Mouse (Mus musculus) stomach, embryonic 14.5 days (tissue): ENCODE data around the gene Ccdc24. TPM values are rescaled to one million over a fixed set of nuclear protein-coding genes. Genes with fewer than 3 reads are reported as not detected.

ENCODE experiments used
- ATAC-seq: fragments of 200-750 bp; cut with Nextera tagmentation; 2 replicates; pipeline ENCODE4 v1.8.0; 2017; ENCODE audit warnings: low read depth, moderate TSS enrichment; ENCODE audit not compliant: insufficient number of reproducible peaks, insufficient read depth, low FRiP score
- H3K27ac ChIP-seq: fragments of 300-500 bp; sonication (generic); 2 replicates; pipeline ENCODE4 v1.5.1; 2014; ENCODE audit warnings: mild to moderate bottlenecking, low read length, moderate library complexity, mixed read lengths
- H3K27me3 ChIP-seq: fragments of 300-500 bp; sonication (generic); 2 replicates; pipeline ENCODE4 v1.6.1; 2014; ENCODE audit warnings: low read length, control low read depth, mixed read lengths; ENCODE audit not compliant: control insufficient read depth, insufficient read depth
- H3K36me3 ChIP-seq: fragments of 300-500 bp; sonication (generic); 2 replicates; pipeline ENCODE4 v1.6.1; 2014; ENCODE audit warnings: mild to moderate bottlenecking, control low read depth, low read length, moderate library complexity, mixed read lengths; ENCODE audit not compliant: control insufficient read depth, insufficient read depth
- H3K4me1 ChIP-seq: fragments of 300-500 bp; sonication (generic); 2 replicates; pipeline ENCODE4 v1.6.1; 2014; ENCODE audit warnings: low read length, control low read depth, mixed read lengths; ENCODE audit not compliant: control insufficient read depth, insufficient read depth
- H3K4me2 ChIP-seq: fragments of 300-500 bp; sonication (generic); replicated peaks from 2 replicates; pipeline ENCODE4 v1.6.1; 2014; ENCODE audit warnings: low read depth, low read length, control low read depth
- H3K4me3 ChIP-seq: fragments of 300-500 bp; sonication (generic); 2 replicates; pipeline ENCODE4 v1.5.1; 2014; ENCODE audit warnings: low read depth, low read length, control low read depth
- H3K9ac ChIP-seq: fragments of 300-500 bp; sonication (generic); replicated peaks from 2 replicates; pipeline ENCODE4 v1.6.1; 2014; ENCODE audit warnings: low read depth, mild to moderate bottlenecking, control low read depth, low read length, moderate library complexity, mixed read lengths
- H3K9me3 ChIP-seq: fragments of 300-500 bp; sonication (generic); 2 replicates; pipeline ENCODE4 v1.6.1; 2016; ENCODE audit warnings: low read depth, low read length, control low read depth; ENCODE audit not compliant: control insufficient read depth
- WGBS: fragments of 180-500 bp; shearing (Covaris S2); extraction: QIAGEN DNeasy Blood & Tissue Kit; methylation state at CpG from one replicate; pipeline ENCODE4 v1.1.7; 2014; 5-methylcytosine and 5-hydroxymethylcytosine counted together
- polyA plus RNA-seq: library from polyadenylated mRNA; unstranded; fragments of >200 nt; fragmentation: Nextera tagmentation; extraction: Ambion mirVana; gene quantifications from 2 replicates; pipeline ENCODE4 v1.2.1, GENCODE M21; 2014

Ccdc24 gene
- polyA plus RNA-seq, 1 experiment from 2014 or later, result 2.4 TPM

GRCm38 (mm10) chr4:117829260-117830123 is 42.9 kb downstream of the Ccdc24 start:
- Histone ChIP-seq H3K9ac (no peak overlapping the region), H3K27ac (no peak overlapping the region), H3K4me3 (no peak overlapping the region), H3K27me3 (no peaks in the 10 kb centered on the region), H3K36me3 (no peaks in the 10 kb centered on the region), H3K9me3 (no peaks in the 10 kb centered on the region), H3K4me2 (0 out of 2 replicates have a peak overlapping the region, but pooled peaks have one; percentile 11), H3K4me1 (peaks cover 21% of the 10 kb centered on the region; the same call in 1 of the 2 replicates)
- WGBS, result 8% methylated on average over 12 of the region's 12 CpGs
- peak; percentile 31; the same call in 1 of the 2 replicates for ATAC-seq

GRCm38 (mm10) chr4:117828572-117829145 is 43.7 kb downstream of the Ccdc24 start:
- no peak overlapping the region for H3K27ac ChIP-seq
- ATAC-seq, result no peak
- H3K9ac ChIP-seq, result no peak overlapping the region
- H3K27me3 ChIP-seq, result no peaks in the 10 kb centered on the region
- peaks cover 17% of the 10 kb centered on the region; the same call in 1 of the 2 replicates for H3K4me1 ChIP-seq
- H3K4me2 ChIP-seq, result no peak overlapping the region
- no peak overlapping the region for H3K4me3 ChIP-seq
- no peaks in the 10 kb centered on the region for H3K9me3 ChIP-seq
- no peaks in the 10 kb centered on the region for H3K36me3 ChIP-seq
- WGBS, result 60% methylated on average over 8 of the region's 8 CpGs

GRCm38 (mm10) chr4:117818032-117818431 is 54.3 kb downstream of the Ccdc24 start:
- H3K4me3 ChIP-seq, result no peak overlapping the region
- no peaks in the 10 kb centered on the region for H3K36me3 ChIP-seq
- no peaks in the 10 kb centered on the region for H3K27me3 ChIP-seq
- no peak overlapping the region for H3K9ac ChIP-seq
- no peak for ATAC-seq
- WGBS, result 94% methylated on average over 10 of the region's 10 CpGs
- H3K27ac ChIP-seq, result no peak overlapping the region
- no peaks in the 10 kb centered on the region for H3K9me3 ChIP-seq
- no peaks in the 10 kb centered on the region for H3K4me1 ChIP-seq
- H3K4me2 ChIP-seq, result no peak overlapping the region

GRCm38 (mm10) chr4:117816776-117817175 is 55.6 kb downstream of the Ccdc24 start:
- ATAC-seq, result no peak
- no peaks in the 10 kb centered on the region for H3K4me1 ChIP-seq
- no peaks in the 10 kb centered on the region for H3K27me3 ChIP-seq
- no peak overlapping the region for H3K4me3 ChIP-seq
- 68% methylated on average over 5 of the region's 5 CpGs for WGBS
- H3K4me2 ChIP-seq, result no peak overlapping the region
- H3K27ac ChIP-seq, result no peak overlapping the region
- H3K36me3 ChIP-seq, result no peaks in the 10 kb centered on the region
- no peaks in the 10 kb centered on the region for H3K9me3 ChIP-seq
- no peak overlapping the region for H3K9ac ChIP-seq

Other genes starting within 250 kb of the Ccdc24 start
- 67.9 TPM in 2 replicates for gene Dmap1, start 190.3 kb downstream of the Ccdc24 start, polyA plus RNA-seq
- gene Gm12845, start 148.1 kb downstream of the Ccdc24 start, polyA plus RNA-seq, result not detected in 2 replicates
- gene Klf17, start 106.9 kb downstream of the Ccdc24 start, polyA plus RNA-seq, result 0.14 TPM in 1 of 2 replicates, not detected in the other
- 11.0 and 11.6 TPM in 2 replicates for gene Slc6a9, start 38.1 kb downstream of the Ccdc24 start, polyA plus RNA-seq
- gene B4galt2, start 10.9 kb upstream of the Ccdc24 start, polyA plus RNA-seq, result 30.3 and 32.1 TPM in 2 replicates
- gene Atp6v0b, start 14.8 kb upstream of the Ccdc24 start, polyA plus RNA-seq, result 186 and 200 TPM in 2 replicates
- gene Dph2, start 19.5 kb upstream of the Ccdc24 start, polyA plus RNA-seq, result 19.2 and 19.9 TPM in 2 replicates
- 37.3 and 39.8 TPM in 2 replicates for gene Ipo13, start 42.4 kb upstream of the Ccdc24 start, polyA plus RNA-seq
- gene Artn, start 57.2 kb upstream of the Ccdc24 start, polyA plus RNA-seq, result 5.8 and 7.0 TPM in 2 replicates